Mouse (Mus musculus) liver, adult 2 months (tissue): ENCODE data around the gene Erbb3. TPM values are rescaled to one million over a fixed set of nuclear protein-coding genes. Genes with fewer than 3 reads are reported as not detected.
A peak's percentile ranks its signal among the peaks of the same experiment; 100 is the strongest.

ENCODE experiments used
- DNase-seq: peaks from one replicate; pipeline ENCODE4 v3.0.0-alpha.2; 2011; ENCODE audit warnings: low read depth, low spot score; ENCODE audit errors: extremely low read depth
- H3K27ac ChIP-seq: fragments of 200-500 bp; replicated peaks from 2 replicates; pipeline ENCODE4 v1.5.1; 2012; ENCODE audit warnings: low read depth, mild to moderate bottlenecking, control low read depth, inconsistent platforms, low read length; ENCODE audit not compliant: insufficient read depth
- H3K27me3 ChIP-seq: fragments of 200-500 bp; 2 replicates; pipeline ENCODE4 v1.6.1; 2012; ENCODE audit warnings: mild to moderate bottlenecking, moderate library complexity, low read length, inconsistent platforms; ENCODE audit not compliant: control insufficient read depth, insufficient read depth
- H3K36me3 ChIP-seq: fragments of 200-500 bp; 2 replicates; pipeline ENCODE4 v1.6.1; 2012; ENCODE audit warnings: low read length, inconsistent platforms; ENCODE audit not compliant: control insufficient read depth, insufficient read depth
- H3K4me1 ChIP-seq: fragments of 200-500 bp; 2 replicates; pipeline ENCODE4 v1.6.1; 2011; ENCODE audit warnings: low read length; ENCODE audit not compliant: control insufficient read depth, insufficient read depth
- H3K4me3 ChIP-seq: fragments of 200-500 bp; 2 replicates; pipeline ENCODE4 v1.5.1; 2011; ENCODE audit warnings: low read depth, mild to moderate bottlenecking, control low read depth, low read length, moderate library complexity; ENCODE audit not compliant: insufficient read depth
- H3K79me2 ChIP-seq: fragments of 200-500 bp; 2 replicates; pipeline ENCODE4 v1.6.1; 2012; ENCODE audit warnings: inconsistent platforms, mild to moderate bottlenecking, low read length, moderate library complexity; ENCODE audit not compliant: control insufficient read depth, insufficient read depth
- H3K9ac ChIP-seq: fragments of 200-500 bp; 2 replicates; pipeline ENCODE4 v1.6.1; 2012; ENCODE audit warnings: low read depth, mild to moderate bottlenecking, control low read depth, inconsistent platforms, low read length
- CTCF ChIP-seq: fragments of 200-500 bp; IDR thresholded peaks from 2 replicates; pipeline ENCODE4 v1.5.1; 2011; ENCODE audit warnings: low read depth, low read length, control low read depth
- POLR2A ChIP-seq: fragments of 200-500 bp; IDR thresholded peaks from 2 replicates; pipeline ENCODE4 v1.6.1; 2011; ENCODE audit warnings: low read length, control low read depth; ENCODE audit not compliant: insufficient read depth; ENCODE audit errors: extremely low read depth
- WGBS: fragments of 180-500 bp; shearing (Covaris S2); methylation state at CpG from one replicate; pipeline ENCODE4 v1.1.7; 2018; 5-methylcytosine and 5-hydroxymethylcytosine counted together
- polyA plus RNA-seq: library from polyadenylated mRNA; depleted of rRNA; stranded (reverse); fragments of >200 nt; gene quantifications from 2 replicates; pipeline ENCODE4 v1.2.3, GENCODE M21; 2012
- total RNA-seq: library from RNA; depleted of rRNA; stranded (reverse); fragments of >200 nt; gene quantifications from 2 replicates; pipeline ENCODE4 v1.2.3, GENCODE M21; 2014

The Erbb3 gene
- total and polyA plus RNA-seq, 2 experiments: 37.9 to 92.9 TPM

- 62% methylated on average over 1 of the region's 1 CpGs for WGBS
- Histone ChIP-seq H3K9ac (no peak overlapping the region), H3K4me3 (no peak overlapping the region), H3K36me3 (no peaks in the 10 kb centered on the region), H3K4me1 (peaks cover 21% of the 10 kb centered on the region), H3K27me3 (no peaks in the 10 kb centered on the region), H3K27ac (peak overlapping the region; percentile 81), H3K79me2 (no peaks in the 10 kb centered on the region)
- TF ChIP-seq POLR2A: no peak
- no peak for TF ChIP-seq CTCF
- DNase-seq: no peak
Observed at GRCm38 (mm10) chr10:128601499-128601898, 12.0 kb upstream of the Erbb3 start.

DNA sequence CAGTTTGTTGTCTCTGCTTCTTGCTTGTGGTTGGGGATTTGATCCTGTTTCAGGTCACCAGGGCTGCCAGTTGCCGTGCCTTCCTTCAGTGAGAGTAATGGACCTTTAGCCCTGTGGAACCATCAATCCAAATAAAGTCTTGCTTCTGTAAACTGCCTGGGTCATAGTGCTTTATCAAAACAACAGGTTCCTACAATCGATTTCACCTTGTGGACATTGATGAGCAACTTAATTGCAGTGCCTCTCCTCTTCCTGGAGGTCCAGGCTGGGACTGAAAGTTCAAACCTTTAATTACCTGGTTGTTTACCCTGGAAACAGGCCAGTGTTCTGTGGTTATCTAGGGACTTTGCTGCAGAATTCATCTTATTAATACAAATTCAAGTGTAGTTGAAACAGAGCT is 9.0 kb upstream of the Erbb3 start:
- Histone ChIP-seq H3K4me1 (peaks cover 21% of the 10 kb centered on the region), H3K9ac (no peak overlapping the region), H3K4me3 (no peak overlapping the region), H3K27me3 (no peaks in the 10 kb centered on the region), H3K79me2 (no peaks in the 10 kb centered on the region), H3K36me3 (no peaks in the 10 kb centered on the region), H3K27ac (peak overlapping the region; percentile 73)
- WGBS: 15% methylated on average over 2 of the region's 2 CpGs
- TF ChIP-seq CTCF: no peak
- TF ChIP-seq POLR2A: no peak
- DNase-seq: peak; percentile 100

- no peak overlapping the region for H3K9ac ChIP-seq
- WGBS: 80% methylated on average over 5 of the region's 5 CpGs
- no peaks in the 10 kb centered on the region for H3K36me3 ChIP-seq
- peaks cover 3% of the 10 kb centered on the region; the same call in 1 of the 2 replicates for H3K79me2 ChIP-seq
- no peak for TF ChIP-seq CTCF
- no peak for TF ChIP-seq POLR2A
- no peak overlapping the region for H3K27ac ChIP-seq
- no peak for DNase-seq
- no peaks in the 10 kb centered on the region for H3K27me3 ChIP-seq
- no peak overlapping the region for H3K4me3 ChIP-seq
- peaks cover 4% of the 10 kb centered on the region for H3K4me1 ChIP-seq
Observed at GRCm38 (mm10) chr10:128592797-128593196, 3.3 kb upstream of the Erbb3 start.

GRCm38 (mm10) chr10:128591436-128591835 is 2.0 kb upstream of the Erbb3 start:
- Histone ChIP-seq H3K27me3 (no peaks in the 10 kb centered on the region), H3K9ac (no peak overlapping the region), H3K27ac (no peak overlapping the region), H3K4me1 (peaks cover 5% of the 10 kb centered on the region), H3K79me2 (peaks cover 7% of the 10 kb centered on the region; the same call in 1 of the 2 replicates), H3K36me3 (no peaks in the 10 kb centered on the region), H3K4me3 (no peak overlapping the region)
- TF ChIP-seq POLR2A (no peak), CTCF (no peak)
- DNase-seq: no peak
- 85% methylated on average over 6 of the region's 6 CpGs for WGBS

- under 1% methylated on average over 43 of the region's 43 CpGs for WGBS
- DNase-seq: peak; percentile 52
- Histone ChIP-seq H3K27ac (peak overlapping the region; percentile 97), H3K4me1 (peaks cover 10% of the 10 kb centered on the region), H3K79me2 (peaks cover 14% of the 10 kb centered on the region; the same call in 1 of the 2 replicates), H3K27me3 (no peaks in the 10 kb centered on the region), H3K4me3 (peak overlapping the region; percentile 90), H3K9ac (peak overlapping the region; percentile 87), H3K36me3 (peaks cover 7% of the 10 kb centered on the region)
- TF ChIP-seq POLR2A (no peak), CTCF (peak; percentile 80)
Observed at GRCm38 (mm10) chr10:128590193-128590690, 790 bp upstream of the Erbb3 start.

DNA sequence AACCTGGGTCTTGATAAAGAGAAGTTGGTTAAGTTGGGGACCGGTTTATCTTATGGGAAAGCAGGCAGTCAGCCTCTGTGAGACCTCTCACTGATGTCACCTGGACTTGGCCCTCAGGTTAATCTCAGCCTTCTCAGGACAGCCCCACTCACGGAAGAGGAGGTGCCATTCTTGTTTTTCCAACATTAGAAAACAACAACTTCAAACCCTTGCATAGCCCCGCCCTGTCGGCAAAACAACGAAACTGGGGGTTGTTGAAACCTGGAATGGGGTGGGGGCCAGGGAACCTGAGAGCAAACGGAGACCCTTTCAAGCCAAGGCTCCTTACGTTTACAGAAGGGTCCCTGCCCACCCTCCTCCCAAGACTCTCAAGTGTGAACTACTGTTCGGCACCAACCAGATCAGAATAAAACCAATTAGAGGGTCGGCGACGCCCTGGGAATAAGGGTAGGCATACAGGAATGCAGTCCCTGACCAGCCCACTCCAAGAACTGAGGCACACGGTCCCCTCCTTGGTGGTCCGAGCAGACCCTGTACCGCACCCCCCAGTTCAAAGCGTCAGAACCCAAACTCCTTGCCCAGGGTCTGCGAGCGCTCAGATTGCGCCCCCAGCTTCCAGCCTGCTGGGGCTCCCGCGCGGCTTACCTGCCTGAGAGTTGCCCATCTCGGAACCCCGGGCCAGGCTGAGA is 533 bp downstream of the Erbb3 start:
- Histone ChIP-seq H3K27ac (peak overlapping the region; percentile 97), H3K27me3 (no peaks in the 10 kb centered on the region), H3K36me3 (peaks cover 13% of the 10 kb centered on the region), H3K4me1 (peaks cover 10% of the 10 kb centered on the region), H3K4me3 (peak overlapping the region; percentile 90), H3K79me2 (peaks cover 14% of the 10 kb centered on the region; the same call in 1 of the 2 replicates), H3K9ac (peak overlapping the region; percentile 87)
- no peak for TF ChIP-seq CTCF
- TF ChIP-seq POLR2A: 0 out of 2 replicates have a peak, but pooled peaks have one; percentile 37
- peak; percentile 94 for DNase-seq
- 4% methylated on average over 23 of the region's 23 CpGs for WGBS
